Mouse (Mus musculus): ENCODE measurements around the gene Nkx2-2. TPM values are rescaled to one million over a fixed set of nuclear protein-coding genes. Genes with fewer than 3 reads are reported as not detected.
A peak's percentile ranks its signal among the peaks of the same experiment; 100 is the strongest.
"Not testable (repeated sequence)": the region's sequence is repeated elsewhere in the genome, so short reads cannot be mapped to it uniquely, and the experiment has no call there.

Gene Nkx2-2
- polyA plus RNA-seq, 1 experiment from 2014 or later, result not detected

DNA sequence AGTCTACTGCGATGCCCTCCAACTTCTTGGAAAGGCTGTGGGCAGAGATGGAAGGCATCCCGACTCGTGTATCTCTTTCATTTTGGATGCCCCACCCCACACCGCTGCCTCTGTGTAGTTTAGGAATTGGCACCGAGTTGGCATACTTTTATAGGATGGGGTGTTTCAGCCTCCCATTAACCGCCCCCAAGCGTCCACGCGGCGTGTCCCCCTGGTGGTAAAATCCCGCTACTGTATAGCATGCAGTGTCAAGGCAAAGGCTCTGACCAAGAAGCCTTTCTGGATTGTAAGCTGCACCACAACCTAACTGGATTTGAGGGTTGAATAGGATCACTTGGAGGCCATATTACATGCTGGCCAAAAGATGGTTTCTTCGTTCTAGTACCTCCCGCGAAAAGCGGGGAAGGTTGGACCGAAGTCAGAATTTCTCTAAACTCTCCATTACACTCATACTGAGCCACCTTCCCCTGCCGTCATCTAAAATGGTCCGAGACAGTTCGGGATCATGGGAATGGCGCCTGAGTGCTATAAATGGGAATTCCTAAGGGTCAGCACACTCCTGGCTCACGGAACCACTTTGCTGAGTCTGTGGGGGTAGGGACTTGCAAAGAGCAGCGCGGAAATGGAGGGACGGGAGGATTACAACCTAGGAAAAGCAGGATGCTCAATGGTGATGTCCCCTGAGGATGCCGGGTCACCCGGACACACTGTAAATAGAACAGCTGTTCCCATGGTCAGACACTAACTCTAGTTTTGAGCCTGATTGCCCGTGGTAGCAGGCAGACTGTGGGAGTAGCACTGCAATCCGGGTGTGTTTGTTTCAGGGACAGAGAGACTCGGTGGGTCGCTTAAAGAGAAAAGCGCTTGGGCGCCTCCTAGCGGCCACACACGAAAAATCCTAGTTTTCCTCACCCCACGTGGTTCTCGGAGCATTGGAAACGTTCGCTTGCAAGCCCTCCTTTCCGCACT, 15.7 kb downstream of the Nkx2-2 start:
- Histone ChIP-seq H3K4me3 (ENCODE audit: control insufficient read depth in 1 of 2, insufficient read depth in 1 of 2, low read depth in 1 of 2, low read length in 2 of 2) (peak overlapping the region; percentile 34 to 49), H3K27ac (replicated peaks in 1 of 2; ENCODE audit: control insufficient read depth in 1 of 2, insufficient read depth in 1 of 2, low read depth in 2 of 2, low read length in 2 of 2) (no peak overlapping the region), H3K4me1 (ENCODE audit: control insufficient read depth in 2 of 2, insufficient read depth in 2 of 2, low read length in 2 of 2) (peaks cover 5 to 6% of the 10 kb centered on the region in 2 experiments; a peak in 2 of 4 replicates), H3K36me3 (ENCODE audit: control insufficient read depth, insufficient read depth, low read length) (no peaks in the 10 kb centered on the region), H3K4me2 (ENCODE audit: low read length) (peak overlapping the region; percentile 73), H3K27me3 (ENCODE audit: control insufficient read depth, insufficient read depth, low read length) (peaks cover 78% of the 10 kb centered on the region), H3K9me3 (ENCODE audit: control insufficient read depth, low read length) (no peaks in the 10 kb centered on the region), H3K9ac (ENCODE audit: low read length) (peak overlapping the region; percentile 40)
- no peak for ATAC-seq (ENCODE audit: insufficient number of reproducible peaks, insufficient read depth, low FRiP score, low read depth)
- under 1% methylated on average over 39 of the region's 39 CpGs for WGBS

DNA sequence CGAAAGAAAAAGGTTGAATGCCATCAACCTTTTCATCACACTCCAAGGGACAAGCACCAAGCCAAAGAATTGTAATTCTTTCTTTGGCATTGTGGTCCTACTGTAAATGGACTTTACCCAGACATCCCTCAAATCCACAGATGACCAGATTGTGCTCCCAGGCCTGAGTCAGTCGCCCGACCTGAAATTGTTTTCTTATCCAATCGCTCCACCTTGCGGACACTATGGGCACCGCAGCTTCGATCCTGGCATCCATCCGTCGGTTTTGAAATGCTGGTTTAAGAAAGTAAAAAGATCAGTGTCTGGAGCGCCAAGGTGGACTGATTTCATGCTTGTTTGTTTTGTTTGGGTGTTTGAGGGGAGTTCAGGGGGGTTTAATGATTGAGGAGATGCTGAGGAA, 16.4 kb downstream of the Nkx2-2 start:
- H3K4me3 ChIP-seq (ENCODE audit: control insufficient read depth in 1 of 2, insufficient read depth in 1 of 2, low read depth in 1 of 2, low read length in 2 of 2), result peak overlapping the region; percentile 34 to 49
- 7% methylated on average over 10 of the region's 10 CpGs for WGBS
- peak overlapping the region; percentile 40; the same call in 1 of the 2 replicates for H3K9ac ChIP-seq (ENCODE audit: low read length)
- peaks cover 5 to 6% of the 10 kb centered on the region in 2 experiments; a peak in 2 of 4 replicates for H3K4me1 ChIP-seq (ENCODE audit: control insufficient read depth in 2 of 2, insufficient read depth in 2 of 2, low read length in 2 of 2)
- no peaks in the 10 kb centered on the region for H3K9me3 ChIP-seq (ENCODE audit: control insufficient read depth, low read length)
- H3K27ac ChIP-seq (replicated peaks in 1 of 2; ENCODE audit: control insufficient read depth in 1 of 2, insufficient read depth in 1 of 2, low read depth in 2 of 2, low read length in 2 of 2), result no peak overlapping the region
- H3K27me3 ChIP-seq (ENCODE audit: control insufficient read depth, insufficient read depth, low read length), result peaks cover 73% of the 10 kb centered on the region
- peak overlapping the region; percentile 73 for H3K4me2 ChIP-seq (ENCODE audit: low read length)
- no peaks in the 10 kb centered on the region for H3K36me3 ChIP-seq (ENCODE audit: control insufficient read depth, insufficient read depth, low read length)
- ATAC-seq (ENCODE audit: insufficient number of reproducible peaks, insufficient read depth, low FRiP score, low read depth), result no peak

DNA sequence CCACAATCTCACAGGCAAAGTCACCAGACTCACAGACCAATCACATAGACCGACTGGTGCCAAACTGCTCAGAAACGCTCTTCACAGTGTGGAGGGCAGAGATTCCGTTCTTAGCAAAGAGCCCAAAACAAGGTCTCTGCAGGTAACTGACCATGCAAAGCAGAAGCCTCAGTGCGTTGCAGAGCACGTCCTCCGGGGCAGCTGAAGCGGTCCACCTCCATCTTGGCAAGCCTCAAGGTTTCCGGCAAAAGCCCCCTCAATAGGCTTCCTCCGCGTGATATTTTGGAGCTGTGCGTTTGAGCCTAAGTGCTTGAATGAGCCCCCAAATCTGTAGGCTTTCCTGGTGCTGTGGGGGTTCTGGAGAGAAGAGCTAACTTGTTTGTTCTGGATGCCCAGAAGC, 18.7 kb downstream of the Nkx2-2 start:
- Histone ChIP-seq H3K4me3 (ENCODE audit: control insufficient read depth in 1 of 2, insufficient read depth in 1 of 2, low read depth in 1 of 2, low read length in 2 of 2) (no peak overlapping the region), H3K9ac (ENCODE audit: low read length) (no peak overlapping the region), H3K4me1 (ENCODE audit: control insufficient read depth in 2 of 2, insufficient read depth in 2 of 2, low read length in 2 of 2) (peaks cover 5 to 6% of the 10 kb centered on the region in 2 experiments; a peak in 2 of 4 replicates), H3K27me3 (ENCODE audit: control insufficient read depth, insufficient read depth, low read length) (peaks cover 51% of the 10 kb centered on the region), H3K36me3 (ENCODE audit: control insufficient read depth, insufficient read depth, low read length) (no peaks in the 10 kb centered on the region), H3K27ac (replicated peaks in 1 of 2; ENCODE audit: control insufficient read depth in 1 of 2, insufficient read depth in 1 of 2, low read depth in 2 of 2, low read length in 2 of 2) (no peak overlapping the region), H3K9me3 (ENCODE audit: control insufficient read depth, low read length) (no peaks in the 10 kb centered on the region), H3K4me2 (ENCODE audit: low read length) (no peak overlapping the region)
- ATAC-seq (ENCODE audit: insufficient number of reproducible peaks, insufficient read depth, low FRiP score, low read depth), result no peak
- WGBS, result 72% methylated on average over 11 of the region's 11 CpGs

DNA sequence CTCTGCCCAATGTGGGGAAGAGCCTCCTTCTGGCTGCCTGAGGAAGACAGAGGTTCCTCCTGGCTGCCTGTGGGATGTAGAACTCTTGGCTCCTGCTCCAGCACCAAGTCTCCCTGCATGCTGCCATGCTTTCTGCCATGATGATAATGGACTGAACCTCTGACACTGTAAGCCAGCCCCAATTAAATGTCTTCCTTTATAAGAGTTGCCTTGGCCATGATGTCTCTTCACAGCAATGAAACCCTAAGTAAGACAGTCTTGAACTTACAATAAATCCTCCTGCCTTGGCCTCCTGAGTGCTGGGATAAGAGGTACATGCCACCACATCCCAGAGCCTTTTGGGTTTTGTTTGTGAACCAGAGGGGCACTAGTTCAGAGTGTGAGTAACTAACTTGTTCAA, 20.3 kb downstream of the Nkx2-2 start:
- no peak overlapping the region for H3K9ac ChIP-seq (ENCODE audit: low read length)
- ATAC-seq (ENCODE audit: insufficient number of reproducible peaks, insufficient read depth, low FRiP score, low read depth), result no peak
- H3K4me3 ChIP-seq (ENCODE audit: control insufficient read depth in 1 of 2, insufficient read depth in 1 of 2, low read depth in 1 of 2, low read length in 2 of 2), result no peak overlapping the region
- no peaks in the 10 kb centered on the region for H3K36me3 ChIP-seq (ENCODE audit: control insufficient read depth, insufficient read depth, low read length)
- no peak overlapping the region for H3K4me2 ChIP-seq (ENCODE audit: low read length)
- H3K27ac ChIP-seq (replicated peaks in 1 of 2; ENCODE audit: control insufficient read depth in 1 of 2, insufficient read depth in 1 of 2, low read depth in 2 of 2, low read length in 2 of 2), result no peak overlapping the region
- H3K9me3 ChIP-seq (ENCODE audit: control insufficient read depth, low read length), result no peaks in the 10 kb centered on the region
- H3K27me3 ChIP-seq (ENCODE audit: control insufficient read depth, insufficient read depth, low read length), result peaks cover 37% of the 10 kb centered on the region
- H3K4me1 ChIP-seq (ENCODE audit: control insufficient read depth in 2 of 2, insufficient read depth in 2 of 2, low read length in 2 of 2), result peaks cover 5 to 6% of the 10 kb centered on the region in 2 experiments; a peak in 2 of 4 replicates

DNA sequence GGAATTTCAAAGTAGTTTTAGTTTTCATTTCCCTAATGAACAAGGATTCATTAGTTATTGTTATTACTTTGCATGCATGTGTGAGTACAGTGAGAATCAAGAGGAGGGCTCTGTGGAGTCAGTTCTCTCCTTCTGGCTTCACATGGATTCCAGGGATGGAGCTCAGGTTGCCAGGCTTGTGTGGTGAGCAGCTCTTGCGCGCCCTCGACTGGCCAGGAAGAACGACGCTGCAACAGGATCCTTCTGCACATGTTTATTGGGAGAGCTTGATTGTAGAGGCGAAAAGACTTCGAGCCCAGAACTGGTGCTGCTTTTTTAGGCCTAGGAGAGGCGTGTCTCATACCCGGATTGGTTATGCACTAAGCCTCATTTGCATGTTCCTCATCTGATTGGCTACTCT, 23.5 kb downstream of the Nkx2-2 start:
- 80% methylated on average over 9 of the region's 9 CpGs for WGBS
- not testable (repeated sequence) for H3K27ac ChIP-seq (replicated peaks in 1 of 2; ENCODE audit: control insufficient read depth in 1 of 2, insufficient read depth in 1 of 2, low read depth in 2 of 2, low read length in 2 of 2)

DNA sequence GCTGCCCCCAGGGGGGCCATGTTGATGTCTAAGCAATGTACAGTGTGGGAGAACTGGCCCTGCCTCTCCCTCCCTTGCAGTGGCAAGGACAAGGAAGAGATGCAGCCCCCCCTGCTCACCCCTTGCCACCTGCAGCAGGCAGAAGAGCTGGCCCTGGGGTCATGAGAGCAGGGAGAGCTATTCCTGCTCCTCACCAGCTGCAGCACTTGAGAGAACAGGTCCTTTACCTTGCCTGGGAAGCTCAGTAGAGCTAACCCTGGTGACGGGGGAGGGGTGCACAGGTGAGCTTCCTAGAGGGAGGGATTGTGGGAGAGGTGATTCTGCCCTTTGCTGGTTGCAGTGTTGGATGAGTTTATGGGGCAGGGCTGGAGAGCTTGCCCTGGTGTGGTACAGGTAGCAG, 28.2 kb downstream of the Nkx2-2 start:
- Histone ChIP-seq H3K9ac (ENCODE audit: low read length) (no peak overlapping the region), H3K4me2 (ENCODE audit: low read length) (no peak overlapping the region), H3K4me3 (ENCODE audit: control insufficient read depth in 1 of 2, insufficient read depth in 1 of 2, low read depth in 1 of 2, low read length in 2 of 2) (no peak overlapping the region), H3K27me3 (ENCODE audit: control insufficient read depth, insufficient read depth, low read length) (no peaks in the 10 kb centered on the region), H3K4me1 (ENCODE audit: control insufficient read depth in 2 of 2, insufficient read depth in 2 of 2, low read length in 2 of 2) (no peaks in the 10 kb centered on the region), H3K9me3 (ENCODE audit: control insufficient read depth, low read length) (no peaks in the 10 kb centered on the region), H3K36me3 (ENCODE audit: control insufficient read depth, insufficient read depth, low read length) (no peaks in the 10 kb centered on the region), H3K27ac (replicated peaks in 1 of 2; ENCODE audit: control insufficient read depth in 1 of 2, insufficient read depth in 1 of 2, low read depth in 2 of 2, low read length in 2 of 2) (no peak overlapping the region)
- 85% methylated on average over 1 of the region's 1 CpGs for WGBS
- no peak for ATAC-seq (ENCODE audit: insufficient number of reproducible peaks, insufficient read depth, low FRiP score, low read depth)

More for the DNA sequence above, 23.5 kb downstream of the Nkx2-2 start:
- H3K9ac ChIP-seq (ENCODE audit: low read length); ATAC-seq (ENCODE audit: insufficient number of reproducible peaks, insufficient read depth, low FRiP score, low read depth); H3K4me3 ChIP-seq (ENCODE audit: control insufficient read depth in 1 of 2, insufficient read depth in 1 of 2, low read depth in 1 of 2, low read length in 2 of 2); H3K4me1 ChIP-seq (ENCODE audit: control insufficient read depth in 2 of 2, insufficient read depth in 2 of 2, low read length in 2 of 2); H3K4me2 ChIP-seq (ENCODE audit: low read length); H3K36me3 ChIP-seq (ENCODE audit: control insufficient read depth, insufficient read depth, low read length); H3K9me3 ChIP-seq (ENCODE audit: control insufficient read depth, low read length): not testable (repeated sequence)
- H3K27me3 ChIP-seq (ENCODE audit: control insufficient read depth, insufficient read depth, low read length), result peaks cover 17% of the 10 kb centered on the region

DNA sequence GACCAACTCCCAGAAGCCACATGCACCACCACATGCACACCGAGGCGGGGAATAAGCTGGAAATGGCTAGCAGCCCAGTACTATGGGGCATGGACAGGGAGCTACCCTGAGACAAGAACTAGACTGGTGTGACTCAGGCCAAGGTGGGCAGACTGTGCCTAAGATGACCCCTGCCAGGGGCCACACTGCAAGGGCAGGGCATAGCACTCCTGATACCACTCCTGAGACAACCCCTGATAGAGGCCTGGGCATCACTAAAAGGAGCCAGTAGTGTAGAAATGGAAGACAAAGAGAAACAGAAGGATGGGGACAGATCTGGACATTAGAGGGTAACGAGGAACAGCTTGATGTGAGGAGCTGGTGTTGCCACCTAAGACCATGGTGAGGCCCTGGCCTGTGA, 28.7 kb downstream of the Nkx2-2 start:
- Histone ChIP-seq H3K4me2 (ENCODE audit: low read length) (no peak overlapping the region), H3K27me3 (ENCODE audit: control insufficient read depth, insufficient read depth, low read length) (no peaks in the 10 kb centered on the region), H3K9ac (ENCODE audit: low read length) (no peak overlapping the region), H3K4me1 (ENCODE audit: control insufficient read depth in 2 of 2, insufficient read depth in 2 of 2, low read length in 2 of 2) (no peaks in the 10 kb centered on the region), H3K36me3 (ENCODE audit: control insufficient read depth, insufficient read depth, low read length) (no peaks in the 10 kb centered on the region), H3K27ac (replicated peaks in 1 of 2; ENCODE audit: control insufficient read depth in 1 of 2, insufficient read depth in 1 of 2, low read depth in 2 of 2, low read length in 2 of 2) (no peak overlapping the region), H3K4me3 (ENCODE audit: control insufficient read depth in 1 of 2, insufficient read depth in 1 of 2, low read depth in 1 of 2, low read length in 2 of 2) (no peak overlapping the region), H3K9me3 (ENCODE audit: control insufficient read depth, low read length) (no peaks in the 10 kb centered on the region)
- WGBS, result 85% methylated on average over 3 of the region's 3 CpGs
- no peak for ATAC-seq (ENCODE audit: insufficient number of reproducible peaks, insufficient read depth, low FRiP score, low read depth)
